7 mouse cellular contexts compared by ENCODE assay signal in the genomic region with DNA sequence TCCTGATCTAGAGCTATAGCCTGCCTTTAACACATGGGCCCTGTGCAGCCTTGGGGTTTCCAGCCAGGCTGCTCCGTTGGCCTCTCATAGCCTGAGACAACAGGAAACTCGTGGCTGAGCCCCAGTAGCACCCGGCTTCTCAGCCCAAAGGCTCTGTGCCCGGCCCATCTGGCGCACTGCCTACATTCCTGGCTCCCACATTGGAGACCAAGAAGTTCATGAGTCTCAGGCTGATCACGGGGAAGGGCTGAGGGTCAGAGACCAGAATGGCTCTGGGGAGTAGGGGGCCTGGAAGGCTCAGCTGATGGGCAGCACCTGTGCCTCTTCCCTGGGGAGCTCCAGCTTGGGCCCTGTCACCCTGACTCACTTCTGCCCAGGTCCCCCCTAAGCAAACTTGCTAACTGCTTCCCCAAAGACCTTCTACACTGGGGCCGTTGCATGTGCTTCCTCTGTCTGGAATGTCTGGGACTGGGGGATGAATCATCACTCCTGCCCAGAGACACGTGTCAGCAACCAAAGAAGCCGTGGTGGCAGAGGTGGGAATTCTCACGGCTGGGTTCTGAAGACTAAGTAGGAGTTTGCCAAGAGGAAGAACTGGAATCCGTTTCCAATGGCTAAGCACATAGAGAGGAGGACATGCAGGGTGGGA. TPM values are rescaled to one million over a fixed set of nuclear protein-coding genes. Genes with fewer than 3 reads are reported as not detected.
DNase-seq lines count a peak whose midpoint lies in the region; ATAC-seq lines count a peak whose summit lies in the region.

No protein-coding gene starts in this region.

- DNase-seq in right cerebral cortex, postnatal 10 days (ENCODE audit: low spot score in 2 of 2), result peak; percentile 56 to 63
- no peak for DNase-seq in right cerebral cortex, adult 18-20 months
- peak; percentile 76 to 79 for DNase-seq in cerebellum, postnatal 10 days
- DNase-seq in heart, postnatal 14 days, result peak; percentile 73 to 84
- DNase-seq in lung, postnatal 25 days (ENCODE audit: low spot score), result peak; percentile 68
- no peak for DNase-seq in B cell, adult 2 months

- intact Hi-C loops in heart, postnatal 14 days (cut with DNase I), result no loop called here

- ATAC-seq in frontal cortex, adult (ENCODE audit: low TSS enrichment), result no peak

RNA-seq across cellular contexts. Expression of gene Myo7a, which starts 2.2 kb away (rescaled TPM):
- total RNA-seq in heart, postnatal 14 days (2021), result 1 to 10 TPM; 5.4 to 6.3 TPM

RNA-seq across cellular contexts. Expression of gene Omp, which starts 28.2 kb away (rescaled TPM):
- total RNA-seq in heart, postnatal 14 days (2021), result under 1 TPM; 0.22 TPM

Comparison
In these comparisons a context has a peak if more than half of its experiments do, and no peak if none do; other contexts are left out.
1. DNase-seq: peak in right cerebral cortex, postnatal 10 days (2 of 2), cerebellum, postnatal 10 days (2 of 2), heart, postnatal 14 days (2 of 2) and lung, postnatal 25 days (single experiment); none in right cerebral cortex, adult 18-20 months (single experiment) and B cell, adult 2 months (0 of 2).